Mouse (Mus musculus) left cerebral cortex, adult 2 months (tissue): ENCODE measurements at regions not wholly inside any gene's neighbourhood (a gene's known extent, or its start where the extent isn't known, plus 50 kb on each side); places are given as distances from the start of the nearest gene placed in this dataset.

ENCODE experiments used
- DNase-seq, 2 experiments: peaks; one replicate each; pipeline ENCODE4 v3.0.0; 2021 to 2022; ENCODE audit warnings: low spot score in 2 of 2, mixed read lengths in 1 of 2; ENCODE audit errors: extremely low spot score in 1 of 2
- H3K27ac ChIP-seq: fragments of 200-600 bp; 2 replicates; pipeline ENCODE4 v1.8.1; 2022
- H3K4me3 ChIP-seq: fragments of 200-600 bp; 2 replicates; pipeline ENCODE4 v1.8.1; 2022
- CTCF ChIP-seq: fragments of 200-600 bp; IDR thresholded peaks from 2 replicates; pipeline ENCODE4 v1.8.1; 2022; ENCODE audit warnings: antibody characterized with exemption, mild to moderate bottlenecking, moderate library complexity
- intact Hi-C: fragments of 180-260 bp; cut with DNase I; formaldehyde crosslinking; loops from one replicate; pipeline ENCODE4 v1.15.1; 2025

- no peak overlapping the region for H3K4me3 ChIP-seq
- no peak for DNase-seq
- intact Hi-C loops, result no loop called here
- H3K27ac ChIP-seq, result no peak overlapping the region
- TF ChIP-seq CTCF, result no peak
These were observed 74.8 kb upstream of the Akirin2 start for GRCm38 (mm10) chr4:34475792-34476448.

DNA sequence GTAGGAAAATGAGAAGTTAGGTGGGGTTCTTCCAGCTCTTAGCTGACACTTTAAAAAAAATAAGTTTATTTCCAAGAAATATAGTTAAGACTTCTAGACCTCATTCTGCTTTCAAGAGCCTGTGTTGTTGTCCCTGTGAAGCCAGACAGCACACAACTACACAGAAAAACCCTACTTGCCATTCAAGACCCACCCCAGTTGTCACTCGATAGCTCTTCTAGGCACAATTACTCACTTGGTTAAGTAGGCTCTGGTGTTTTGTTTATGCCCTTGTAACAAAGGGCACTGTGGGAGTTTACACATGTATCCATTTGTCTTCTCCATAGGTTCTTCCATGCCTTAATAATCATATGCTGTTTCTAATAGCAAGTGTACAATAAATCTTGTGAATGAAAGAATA is 66.5 kb upstream of the Akirin2 start:
- DNase-seq, result no peak
- TF ChIP-seq CTCF, result no peak
- H3K4me3 ChIP-seq, result no peak overlapping the region
- no peak overlapping the region for H3K27ac ChIP-seq
- intact Hi-C loops, result no loop called here

DNA sequence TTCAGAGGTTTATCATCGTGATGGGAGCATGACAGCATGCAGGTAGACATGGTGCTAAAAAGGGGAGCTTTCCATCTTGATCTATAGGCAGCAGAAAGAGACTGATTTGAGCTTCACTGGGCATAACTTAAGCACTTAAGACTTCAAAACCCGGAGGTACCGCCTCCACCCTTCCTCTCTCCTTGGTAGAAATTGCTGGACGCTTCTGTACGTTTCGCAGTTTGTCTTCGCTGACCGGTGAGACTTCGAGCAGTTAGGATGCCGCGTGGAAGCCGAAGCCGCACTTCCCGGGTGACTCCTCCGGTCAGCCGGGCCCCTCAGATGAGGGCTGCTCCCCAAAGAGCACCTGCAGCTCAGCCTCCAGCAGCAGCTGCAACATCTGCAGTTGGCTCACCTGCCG is 65.2 kb upstream of the Akirin2 start:
- intact Hi-C loops, result no loop called here
- Histone ChIP-seq H3K27ac (no peak overlapping the region), H3K4me3 (no peak overlapping the region)
- no peak for DNase-seq
- no peak for TF ChIP-seq CTCF

DNA sequence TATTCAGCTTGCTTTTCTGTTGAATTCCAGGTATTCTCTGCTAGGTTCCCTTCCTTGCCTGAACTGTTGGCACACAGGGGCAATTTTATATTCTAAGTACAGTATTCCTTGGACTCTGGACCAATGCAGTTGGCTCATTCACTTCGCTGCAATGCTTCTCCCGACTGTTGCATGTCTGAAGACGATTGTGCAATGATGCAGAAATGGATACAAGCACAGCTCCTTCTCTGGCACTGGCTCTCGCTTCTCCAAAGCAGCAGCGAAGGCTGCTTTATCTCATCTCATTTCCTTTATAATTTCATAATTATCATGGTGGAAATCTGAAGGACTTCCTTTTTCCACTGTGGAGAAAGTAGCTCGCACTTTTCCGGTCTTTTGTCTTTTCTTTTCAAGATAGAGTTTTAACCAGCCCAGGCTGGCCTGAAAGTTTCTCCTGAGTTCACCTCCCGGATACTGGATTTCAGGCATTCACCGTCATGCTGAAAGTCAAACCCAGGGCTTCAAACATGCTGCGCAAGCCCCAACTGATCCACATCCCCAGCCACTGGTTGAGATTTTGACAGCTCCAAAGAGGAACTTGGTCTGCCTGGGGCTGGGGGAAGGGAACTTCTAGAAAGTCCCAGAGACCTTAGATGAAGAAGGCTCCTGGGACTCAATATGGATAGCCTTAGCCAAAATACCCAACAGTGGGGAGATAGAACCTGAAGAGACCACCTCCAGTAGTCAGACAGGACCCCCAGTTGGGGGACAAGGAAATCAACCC is 55.6 kb upstream of the Akirin2 start:
- TF ChIP-seq CTCF, result no peak
- H3K27ac ChIP-seq, result no peak overlapping the region; the same call in 1 of the 2 replicates
- DNase-seq, result no peak
- H3K4me3 ChIP-seq, result no peak overlapping the region
- intact Hi-C loops, result no loop called here

DNA sequence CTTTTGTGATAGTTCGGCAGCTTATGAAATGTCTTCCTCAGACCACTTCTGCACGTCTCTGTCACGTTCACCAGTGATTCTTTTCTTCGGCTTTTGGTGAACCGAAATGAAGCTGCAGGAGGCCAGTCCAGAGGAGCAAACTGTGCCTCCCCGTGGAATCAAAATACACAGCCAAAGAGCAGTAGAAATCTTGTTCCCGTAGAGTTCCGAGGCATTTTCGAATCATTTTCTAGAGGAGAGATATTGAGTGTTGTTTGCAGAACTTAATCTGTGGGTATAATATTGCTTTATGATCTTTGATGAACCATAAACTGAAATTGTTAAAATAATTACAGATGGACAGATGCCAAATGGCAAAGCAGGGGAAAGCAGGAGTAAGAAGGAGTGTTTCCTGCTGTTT is 52.4 kb upstream of the Akirin2 start:
- Histone ChIP-seq H3K4me3 (no peak overlapping the region), H3K27ac (no peak overlapping the region)
- TF ChIP-seq CTCF, result no peak
- intact Hi-C loops, result no loop called here
- DNase-seq, result no peak

DNA sequence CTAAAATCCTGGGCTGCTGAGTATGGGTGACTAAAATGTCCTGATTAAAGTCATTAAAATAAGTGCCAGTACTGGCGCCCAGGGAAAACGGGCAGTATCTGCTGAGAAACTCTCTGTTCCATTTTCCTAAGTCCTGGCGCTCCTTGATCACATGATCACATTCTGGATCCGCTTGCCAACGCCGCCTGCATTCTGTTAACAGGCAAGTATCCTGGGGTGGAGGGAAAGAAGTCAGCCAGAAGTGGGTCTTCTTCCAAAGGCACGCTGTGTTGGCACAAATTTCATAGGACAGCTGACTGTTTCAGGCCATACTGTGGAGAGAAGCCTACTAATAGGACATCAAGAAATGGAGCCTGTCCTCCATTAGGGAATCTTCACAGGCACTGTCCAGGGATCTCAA is 52.0 kb upstream of the Akirin2 start:
- H3K4me3 ChIP-seq, result no peak overlapping the region
- DNase-seq, result no peak
- no peak overlapping the region for H3K27ac ChIP-seq
- no peak for TF ChIP-seq CTCF
- intact Hi-C loops, result no loop called here

DNA sequence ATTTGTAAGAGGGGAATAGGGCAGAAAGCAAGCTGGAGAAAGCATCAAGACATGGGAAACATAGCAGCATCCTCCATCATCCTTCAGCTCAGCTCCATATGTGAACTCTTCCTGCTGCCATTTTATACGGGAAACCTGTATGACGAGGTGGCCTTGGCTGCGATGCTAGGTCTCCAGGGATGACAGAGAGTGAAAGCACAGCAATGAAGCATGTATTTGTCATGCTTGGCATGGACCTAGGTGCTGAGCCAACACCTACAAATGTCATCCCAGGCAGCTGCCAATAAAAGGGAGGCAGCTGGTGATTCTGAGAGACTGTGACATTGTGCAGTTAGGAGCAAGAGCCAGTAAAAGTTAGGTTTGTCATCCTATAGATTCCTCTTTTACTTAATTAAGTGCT is 51.0 kb upstream of the Akirin2 start:
- TF ChIP-seq CTCF, result no peak
- intact Hi-C loops, result no loop called here
- Histone ChIP-seq H3K27ac (no peak overlapping the region), H3K4me3 (no peak overlapping the region)
- DNase-seq, result no peak
